Comparison of ENCODE assay signal across 15 mouse cellular contexts in genomic region chr1:191511503-191511902, GRCm38 (mm10).
A peak's percentile ranks its signal among the peaks of the same experiment; 100 is the strongest.
DNase-seq lines count a peak whose midpoint lies in the region.
"Had no signal": no experiment of that assay in that cellular context is flagged by ENCODE, and none has a peak within 500 bp of the region (broad histone marks: within the 10 kb centered on the region; RNA-seq: fewer than 3 reads in every experiment).

No protein-coding gene starts in this region.

- intact Hi-C loops in gastrocnemius, postnatal 14 days (cut with DNase I; ENCODE audit: low total_unique reads): no loop called here

- DNase-seq in spleen, postnatal 36 days (ENCODE audit: low spot score in 2 of 2): peak; percentile 49 to 54
- no peak for DNase-seq in spleen, postnatal 4 days (ENCODE audit: low spot score in 2 of 2)
- peak; percentile 64 for DNase-seq in thymus, postnatal 14 days
- no peak for DNase-seq in thymus, adult 18-20 months
- peak; percentile 49 for DNase-seq in thymus, postnatal 25 days
- no peak for DNase-seq in kidney, postnatal 14 days
- DNase-seq in gastrocnemius, postnatal 14 days: no peak
- DNase-seq: adrenal gland, adult 8-10 months; adrenal gland, postnatal 14 days; adrenal gland, postnatal 36 days; cerebellum, adult 11-12 months; cerebellum, adult 2 months; cerebellum, adult 9-10 months; cerebellum, postnatal 10 days; cerebellum, postnatal 25 days had no signal

Comparison
In these comparisons a context has a peak if more than half of its experiments do, and no peak if none do; other contexts are left out.
1. DNase-seq: peak in spleen, postnatal 36 days (2 of 2), thymus, postnatal 14 days (single experiment) and thymus, postnatal 25 days (single experiment); none in spleen, postnatal 4 days (0 of 2), thymus, adult 18-20 months (0 of 2), kidney, postnatal 14 days (single experiment) and gastrocnemius, postnatal 14 days (single experiment).